Mouse (Mus musculus): ENCODE results near the gene Adamts5.

DNA sequence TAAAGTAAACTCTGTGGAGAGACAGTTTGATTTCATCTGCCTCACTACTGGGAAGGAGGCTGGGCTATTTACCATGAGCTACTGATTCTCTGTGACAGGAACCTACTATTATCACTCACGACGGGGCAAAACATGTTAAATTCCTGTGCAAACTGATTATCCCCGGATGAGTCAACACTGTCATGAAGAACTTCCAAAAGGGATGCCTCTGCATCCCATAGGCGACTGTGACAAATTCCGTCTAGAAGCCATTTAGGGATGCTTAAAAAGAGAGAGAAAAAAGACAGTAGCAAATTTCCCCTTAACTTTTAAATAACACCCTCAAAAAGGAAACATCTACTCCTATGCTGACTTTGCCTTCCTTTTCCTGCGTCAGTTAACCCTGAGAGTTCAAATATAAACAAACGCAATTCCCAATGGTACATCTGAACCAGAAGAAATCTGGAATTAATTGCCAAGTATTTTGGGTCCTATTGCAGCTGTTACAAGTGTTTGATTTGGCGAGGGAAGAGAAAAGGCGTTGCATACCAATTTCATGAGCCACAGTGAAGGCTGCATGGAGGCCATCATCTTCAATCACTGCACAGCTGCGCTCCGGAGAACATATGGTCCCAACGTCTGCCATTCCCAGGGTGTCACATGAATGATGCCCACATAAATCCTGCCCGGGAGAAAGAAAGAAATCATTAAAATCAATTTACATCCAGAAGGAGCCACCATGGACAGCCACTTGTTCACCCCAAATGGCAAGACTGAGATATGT is 14.2 kb downstream of the Adamts5 start:
- TF ChIP-seq POLR2A (IDR thresholded peaks at IDR 0.05; ENCODE audit: control insufficient read depth, low read depth, low read length) (no peak), CTCF (IDR thresholded peaks at IDR 0.05; ENCODE audit: control insufficient read depth, insufficient read depth, insufficient replicate concordance, low read depth, low read length) (no peak)
